Mouse (Mus musculus): ENCODE measurements around the gene Krt33b. TPM values are rescaled to one million over a fixed set of nuclear protein-coding genes. Genes with fewer than 3 reads are reported as not detected.

The Krt33b gene
- polyA plus RNA-seq, 1 experiment: not detected

DNA sequence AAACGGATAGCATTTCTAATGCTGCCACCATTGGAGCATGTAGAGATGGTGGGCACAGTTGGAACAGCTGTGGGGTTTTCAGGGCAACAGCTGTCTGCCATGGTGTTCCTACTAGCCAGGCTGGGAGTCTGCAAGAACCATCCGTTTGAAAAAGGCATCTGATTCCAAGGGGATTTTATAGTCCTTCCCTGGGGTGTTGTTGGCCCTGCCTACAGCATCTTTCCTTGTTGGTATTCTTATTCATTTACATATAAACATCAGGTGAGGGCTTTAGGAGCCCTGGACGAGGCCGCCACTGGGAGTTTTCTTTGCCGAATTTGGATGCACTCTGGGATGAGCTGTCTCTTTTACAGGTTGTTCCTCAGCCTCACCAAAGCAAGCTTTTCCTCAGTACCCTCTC lies 50.7 kb downstream of the Krt33b start, which contains the start of gene Krtap29-1:
Gene Krtap29-1, minus strand, starts transcription at position 101 of the 400 bp plus-strand sequence.
- Histone ChIP-seq H3K9me3 (peaks cover 16% of the 10 kb centered on the region; the same call in 1 of the 2 replicates), H3K4me1 (no peaks in the 10 kb centered on the region), H3K4me3 (replicated peaks) (peak within 1 kb of the TSS; percentile 56), H3K27me3 (replicated peaks) (no peaks in the 10 kb centered on the region), H3K36me3 (replicated peaks; ENCODE audit: low read length) (no peaks in the 10 kb centered on the region)
- TF ChIP-seq FLI1 (IDR thresholded peaks at IDR 0.05; ENCODE audit: low read length) (no peak), GATA1 (IDR thresholded peaks at IDR 0.05; ENCODE audit: borderline replicate concordance, low read length) (no peak)

Other genes with a start within 250 kb of the Krt33b start
- not detected in 2 replicates for gene Krtap4-8, start 249.2 kb downstream of the Krt33b start, polyA plus RNA-seq (2012; ENCODE audit: insufficient read depth, low replicate concordance)
- not detected in 2 replicates for gene Krtap4-9, start 244.7 kb downstream of the Krt33b start, polyA plus RNA-seq (2012; ENCODE audit: insufficient read depth, low replicate concordance)
- gene Gm11596, start 236.4 kb downstream of the Krt33b start, polyA plus RNA-seq (2012; ENCODE audit: insufficient read depth, low replicate concordance): not detected in 2 replicates
- gene Gm11569, start 230.9 kb downstream of the Krt33b start, polyA plus RNA-seq (2012; ENCODE audit: insufficient read depth, low replicate concordance): not detected in 2 replicates
- gene Gm11554, start 225.4 kb downstream of the Krt33b start, polyA plus RNA-seq (2012; ENCODE audit: insufficient read depth, low replicate concordance): not detected in 2 replicates
- gene Krtap4-13, start 220.0 kb downstream of the Krt33b start, polyA plus RNA-seq (2012; ENCODE audit: insufficient read depth, low replicate concordance): not detected in 2 replicates
- not detected in 2 replicates for gene Gm11564, start 214.2 kb downstream of the Krt33b start, polyA plus RNA-seq (2012; ENCODE audit: insufficient read depth, low replicate concordance)
- not detected in 2 replicates for gene 2300003K06Rik, start 191.8 kb downstream of the Krt33b start, polyA plus RNA-seq (2012; ENCODE audit: insufficient read depth, low replicate concordance)
- gene Krtap4-16, start 178.3 kb downstream of the Krt33b start, polyA plus RNA-seq (2012; ENCODE audit: insufficient read depth, low replicate concordance): not detected in 2 replicates
- gene Gm11568, start 172.0 kb downstream of the Krt33b start, polyA plus RNA-seq (2012; ENCODE audit: insufficient read depth, low replicate concordance): not detected in 2 replicates
- not detected in 2 replicates for gene Gm11559, start 165.4 kb downstream of the Krt33b start, polyA plus RNA-seq (2012; ENCODE audit: insufficient read depth, low replicate concordance)
- not detected in 2 replicates for gene Krtap9-1, start 156.5 kb downstream of the Krt33b start, polyA plus RNA-seq (2012; ENCODE audit: insufficient read depth, low replicate concordance)
- gene Gm11567, start 150.7 kb downstream of the Krt33b start, polyA plus RNA-seq (2012; ENCODE audit: insufficient read depth, low replicate concordance): not detected in 2 replicates
- not detected in 2 replicates for gene Krtap31-1, start 121.9 kb downstream of the Krt33b start, polyA plus RNA-seq (2012; ENCODE audit: insufficient read depth, low replicate concordance)
- not detected in 2 replicates for gene Gm11565, start 115.1 kb downstream of the Krt33b start, polyA plus RNA-seq (2012; ENCODE audit: insufficient read depth, low replicate concordance)
- gene Krtap31-2, start 93.6 kb downstream of the Krt33b start, polyA plus RNA-seq (2012; ENCODE audit: insufficient read depth, low replicate concordance): not detected in 2 replicates
- gene Krtap9-5, start 81.4 kb downstream of the Krt33b start, polyA plus RNA-seq (2012; ENCODE audit: insufficient read depth, low replicate concordance): not detected in 2 replicates
- gene Krtap29-1, start 50.8 kb downstream of the Krt33b start, polyA plus RNA-seq (2012; ENCODE audit: insufficient read depth, low replicate concordance): not detected in 2 replicates
- not detected in 2 replicates for gene Krtap16-1, start 43.3 kb downstream of the Krt33b start, polyA plus RNA-seq (2012; ENCODE audit: insufficient read depth, low replicate concordance)
- gene Krtap17-1, start 35.9 kb downstream of the Krt33b start, polyA plus RNA-seq (2012; ENCODE audit: insufficient read depth, low replicate concordance): not detected in 2 replicates
- not detected in 2 replicates for gene Krt33a, start 13.7 kb downstream of the Krt33b start, polyA plus RNA-seq (2012; ENCODE audit: insufficient read depth, low replicate concordance)
- gene Krt34, start 11.7 kb upstream of the Krt33b start, polyA plus RNA-seq (2012; ENCODE audit: insufficient read depth, low replicate concordance): not detected in 2 replicates
- gene Krt31, start 20.7 kb upstream of the Krt33b start, polyA plus RNA-seq (2012; ENCODE audit: insufficient read depth, low replicate concordance): not detected in 2 replicates
- gene Krt32, start 58.4 kb upstream of the Krt33b start, polyA plus RNA-seq (2012; ENCODE audit: insufficient read depth, low replicate concordance): not detected in 2 replicates
- not detected in 2 replicates for gene Krt35, start 66.4 kb upstream of the Krt33b start, polyA plus RNA-seq (2012; ENCODE audit: insufficient read depth, low replicate concordance)
- gene Krt36, start 75.8 kb upstream of the Krt33b start, polyA plus RNA-seq (2012; ENCODE audit: insufficient read depth, low replicate concordance): not detected in 2 replicates
- not detected in 2 replicates for gene Krt13, start 91.7 kb upstream of the Krt33b start, polyA plus RNA-seq (2012; ENCODE audit: insufficient read depth, low replicate concordance)
- gene Krt15, start 106.1 kb upstream of the Krt33b start, polyA plus RNA-seq (2012; ENCODE audit: insufficient read depth, low replicate concordance): not detected in 2 replicates
- not detected in 2 replicates for gene Krt19, start 118.8 kb upstream of the Krt33b start, polyA plus RNA-seq (2012; ENCODE audit: insufficient read depth, low replicate concordance)
- not detected in 2 replicates for gene Krt9, start 163.4 kb upstream of the Krt33b start, polyA plus RNA-seq (2012; ENCODE audit: insufficient read depth, low replicate concordance)
- gene Krt14, start 177.7 kb upstream of the Krt33b start, polyA plus RNA-seq (2012; ENCODE audit: insufficient read depth, low replicate concordance): 1.2 TPM in 1 of 2 replicates, not detected in the other
- gene Krt16, start 219.0 kb upstream of the Krt33b start, polyA plus RNA-seq (2012; ENCODE audit: insufficient read depth, low replicate concordance): not detected in 2 replicates
- 0.08 and 2.6 TPM in 2 replicates for gene Krt17, start 231.2 kb upstream of the Krt33b start, polyA plus RNA-seq (2012; ENCODE audit: insufficient read depth, low replicate concordance)
- gene Krt42, start 240.0 kb upstream of the Krt33b start, polyA plus RNA-seq (2012; ENCODE audit: insufficient read depth, low replicate concordance): not detected in 2 replicates

Measured in megakaryocyte, embryonic 14.5 days (primary cell).